Mouse (Mus musculus) spleen, adult 12 weeks (tissue): Measurements from ENCODE around the gene Stxbp5l.
A peak's percentile ranks its signal among the peaks of the same experiment; 100 is the strongest.
"Not testable (repeated sequence)": the region's sequence is repeated elsewhere in the genome, so short reads cannot be mapped to it uniquely, and the experiment has no call there.

ENCODE experiments used
- DNase-seq: peaks from one replicate; pipeline ENCODE4 v3.0.0; 2022; ENCODE audit warnings: low spot score

Stxbp5l gene

DNA sequence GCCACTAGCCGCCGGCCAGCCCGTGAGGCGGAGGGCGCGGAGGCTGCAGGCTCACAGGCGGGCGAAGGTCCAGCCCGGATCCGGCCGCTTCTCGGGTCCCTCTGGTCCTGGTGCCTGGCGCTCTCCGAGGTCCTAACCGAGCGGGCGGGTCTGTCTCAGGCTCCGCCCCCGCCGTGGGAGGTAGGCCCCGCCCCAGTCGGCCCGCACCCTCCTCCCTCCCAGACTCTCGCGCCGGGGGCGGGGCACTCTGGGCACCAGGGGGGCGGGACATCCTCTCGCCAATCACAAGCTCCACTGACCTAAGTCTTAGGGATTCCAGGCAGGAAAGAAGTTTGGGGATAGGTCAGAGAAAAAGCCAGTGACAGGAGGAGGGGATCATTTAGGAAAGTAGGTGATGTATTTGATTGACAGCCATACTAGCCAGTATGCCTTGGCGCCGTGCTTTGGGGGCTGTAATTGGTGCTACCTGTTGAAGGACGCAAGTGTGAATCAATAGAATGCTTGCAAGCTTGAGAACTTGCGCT lies at the start of gene Stxbp5l:
Gene Stxbp5l (minus strand): TSS at position 142 of the 524 bp plus-strand sequence.
- peak; percentile 5 for DNase-seq

GRCm38 (mm10) chr16:37433418-37434204 lies 48.8 kb upstream of the Stxbp5l start:
- no peak for DNase-seq

DNA sequence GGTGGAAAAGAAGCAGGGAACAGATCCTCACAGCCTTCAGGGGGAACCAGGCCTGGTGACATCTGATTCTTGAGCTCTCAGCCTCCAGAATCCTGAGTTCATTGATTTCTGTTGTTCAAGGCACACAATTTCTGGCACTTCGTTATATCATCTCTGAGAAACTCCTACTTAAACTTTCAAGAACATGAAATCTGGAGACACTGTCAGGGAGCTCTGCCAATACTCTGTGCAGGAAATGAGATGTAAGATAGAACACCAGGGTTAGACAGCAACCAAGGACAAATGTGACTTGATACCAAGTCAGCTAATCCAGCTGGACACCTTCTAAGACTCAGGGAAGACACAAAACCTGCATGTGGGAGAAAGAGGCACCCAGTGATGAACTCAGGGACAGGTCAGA lies 40.7 kb upstream of the Stxbp5l start:
- no peak for DNase-seq

GRCm38 (mm10) chr16:37422874-37423273 lies 38.1 kb upstream of the Stxbp5l start:
- no peak for DNase-seq

DNA sequence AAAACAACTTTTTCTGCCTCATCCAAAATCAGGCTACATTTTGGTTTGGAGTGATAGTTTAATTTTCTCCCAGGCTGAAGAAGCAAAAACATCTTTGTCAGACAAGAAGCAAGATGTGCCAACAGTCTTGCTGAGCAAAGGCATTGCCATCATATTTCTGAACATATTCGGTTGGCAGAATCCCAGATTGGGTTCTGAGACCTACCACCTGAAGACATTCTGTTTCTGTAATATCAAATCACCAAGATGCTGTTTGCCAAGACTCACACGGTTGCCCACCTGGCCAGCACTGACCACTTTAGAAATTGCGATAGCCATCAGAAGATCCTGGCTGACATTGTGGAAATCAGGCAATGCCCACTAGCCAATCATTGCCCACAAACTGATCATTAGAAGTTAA lies 37.1 kb upstream of the Stxbp5l start:
- no peak for DNase-seq

GRCm38 (mm10) chr16:37420512-37420911 lies 35.8 kb upstream of the Stxbp5l start:
- no peak for DNase-seq

GRCm38 (mm10) chr16:37405536-37405935 lies 20.8 kb upstream of the Stxbp5l start:
- DNase-seq: no peak

DNA sequence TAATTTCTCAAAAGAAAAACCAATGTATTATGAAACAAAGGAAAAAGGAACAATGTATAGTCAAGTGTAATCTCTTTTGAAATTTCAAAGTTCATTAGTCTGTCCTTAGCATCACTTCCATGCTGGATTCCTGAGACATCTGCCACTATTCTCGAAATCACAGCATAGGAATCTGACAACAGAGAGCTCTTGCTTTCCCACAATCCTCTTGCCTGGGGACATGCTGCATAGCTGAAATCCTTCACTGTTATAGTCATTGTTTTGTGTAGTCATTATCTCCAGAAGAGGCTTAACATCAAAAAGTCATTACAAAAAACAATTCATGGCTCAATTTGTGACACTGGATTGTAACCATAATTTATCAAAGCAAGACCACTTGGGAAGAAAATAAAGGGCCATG lies 20.2 kb upstream of the Stxbp5l start:
- DNase-seq: no peak

DNA sequence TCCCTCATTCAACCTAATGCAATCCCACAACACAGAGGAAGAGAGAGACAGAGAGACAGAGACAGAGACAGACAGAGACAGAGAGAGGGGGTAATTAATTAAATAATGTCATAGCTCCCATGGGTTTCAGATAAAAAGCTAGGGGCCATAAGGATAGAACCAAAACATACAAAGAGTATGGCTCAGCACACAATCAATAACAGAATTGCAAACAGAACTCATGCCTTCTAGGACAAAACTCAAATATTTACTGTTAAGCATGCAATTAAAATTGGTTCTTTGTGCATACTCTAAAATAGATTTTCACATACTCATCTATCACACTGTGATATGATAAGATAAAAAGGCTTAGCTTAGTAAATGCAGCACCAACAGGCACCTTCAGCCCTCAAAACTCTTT lies 5.2 kb upstream of the Stxbp5l start:
- DNase-seq: no peak

DNA sequence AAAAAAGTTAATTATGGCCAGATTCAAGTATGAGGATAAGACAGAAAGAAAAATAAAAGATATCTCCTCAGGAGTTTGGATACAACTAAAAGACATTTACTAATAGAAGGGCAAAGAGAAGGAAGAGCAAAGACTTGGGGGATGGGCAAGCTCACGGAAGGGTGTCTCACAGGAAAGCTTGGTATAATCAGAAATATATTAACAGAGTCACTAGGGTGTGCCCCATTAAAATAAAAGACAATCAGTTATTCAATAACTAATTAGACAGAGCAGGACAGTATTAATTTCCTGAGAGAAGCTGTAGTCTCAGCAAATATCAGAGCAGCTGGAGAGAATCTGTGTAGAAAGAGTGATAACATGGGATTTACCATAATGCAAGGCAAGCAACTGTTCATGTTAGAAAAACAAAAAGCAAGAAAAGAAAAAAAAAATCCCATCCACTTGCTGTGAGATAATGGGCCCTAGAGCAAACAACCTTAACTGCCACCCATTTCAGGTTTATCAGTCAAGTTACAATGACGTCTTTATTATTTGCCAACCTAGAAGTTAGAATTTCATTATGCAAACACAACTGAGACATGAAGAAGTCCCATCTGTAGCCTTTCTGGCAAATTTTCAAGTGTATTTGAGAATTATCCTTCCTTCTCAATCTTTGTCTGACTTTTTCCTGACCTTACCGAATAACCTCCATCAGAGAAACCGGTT lies 4.6 kb upstream of the Stxbp5l start:
- DNase-seq: no peak

DNA sequence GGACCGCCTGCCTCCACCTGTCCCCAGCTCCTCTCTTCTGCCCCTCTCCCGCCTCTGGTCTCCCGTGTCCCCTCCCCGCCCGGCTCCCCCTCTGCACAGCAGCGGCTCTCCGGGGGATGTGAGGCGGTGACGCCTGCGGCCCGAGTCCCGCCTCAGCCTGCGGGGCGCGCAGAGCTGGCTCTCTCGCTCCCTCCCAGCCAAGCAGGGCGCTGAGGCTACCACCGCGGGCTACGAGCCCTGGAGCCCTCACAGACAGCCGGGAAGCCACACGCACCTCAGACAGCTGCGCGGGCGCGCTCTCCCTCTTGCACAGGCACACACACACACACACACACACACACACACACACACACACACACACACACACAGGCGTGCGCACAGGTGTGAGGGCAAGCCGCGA lies 393 bp downstream of the Stxbp5l start:
- DNase-seq: no peak

DNA sequence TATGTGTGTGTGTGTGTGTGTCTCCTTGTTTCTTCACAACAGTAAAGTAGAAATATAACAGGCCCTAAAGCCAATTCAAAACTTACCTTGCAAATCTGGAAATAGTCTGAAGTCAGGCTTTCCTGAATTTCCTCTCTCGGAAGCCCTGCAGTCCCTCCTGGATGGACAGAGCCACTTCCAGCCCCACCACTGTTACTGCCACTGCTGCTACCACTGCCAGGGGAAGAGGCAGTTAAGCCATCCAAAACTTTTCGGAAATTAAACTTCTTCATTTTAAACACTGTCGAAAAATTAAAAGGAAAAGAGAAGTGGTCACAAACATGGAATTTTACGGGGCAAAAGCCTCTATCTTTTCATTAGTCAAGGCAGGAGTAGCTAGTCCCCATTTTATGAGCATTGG lies 1.3 kb downstream of the Stxbp5l start:
- DNase-seq: no peak

GRCm38 (mm10) chr16:37372716-37373115 lies 12.0 kb downstream of the Stxbp5l start:
- DNase-seq: no peak

- no peak for DNase-seq
Observed at GRCm38 (mm10) chr16:37367426-37367825, 17.3 kb downstream of the Stxbp5l start.

DNA sequence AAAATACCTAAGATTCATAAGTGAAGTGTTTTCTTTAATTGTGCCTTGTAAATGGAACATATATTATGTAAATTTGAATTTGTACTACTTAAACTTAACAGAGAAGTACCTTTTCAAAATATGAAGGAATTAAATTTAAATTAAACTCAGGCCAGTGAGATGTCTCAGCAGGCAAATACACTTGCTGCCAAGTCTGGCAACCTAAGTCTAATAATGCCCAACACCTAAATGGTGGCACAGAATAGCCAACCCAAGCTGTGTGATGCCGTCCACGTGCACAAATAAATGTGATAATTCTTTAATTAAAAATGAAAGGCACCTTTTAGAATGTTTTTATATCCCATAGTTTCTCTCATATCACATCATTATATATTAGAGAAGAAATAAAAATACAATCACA lies 20.8 kb downstream of the Stxbp5l start:
- no peak for DNase-seq

DNA sequence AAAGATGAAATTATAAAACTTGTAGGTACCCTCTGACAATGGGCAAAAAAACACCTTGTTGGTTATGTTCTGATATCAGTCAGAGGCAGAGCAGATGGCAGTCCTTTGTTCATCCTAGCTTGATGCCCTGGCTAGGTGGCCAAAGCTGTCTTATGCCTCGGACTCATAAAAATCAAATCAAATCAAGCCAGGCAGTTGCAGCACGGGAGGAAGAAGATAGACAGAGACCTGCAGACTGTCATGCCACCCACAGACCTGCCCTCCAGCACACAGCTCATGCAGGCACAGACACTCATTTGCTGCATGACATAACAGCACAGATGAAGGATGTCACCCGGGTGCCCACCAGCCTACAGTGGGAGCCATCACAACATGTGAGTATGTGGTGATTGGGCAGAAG lies 29.1 kb downstream of the Stxbp5l start:
- no peak for DNase-seq

- no peak for DNase-seq
Observed at GRCm38 (mm10) chr16:37347092-37347491, 37.7 kb downstream of the Stxbp5l start.

GRCm38 (mm10) chr16:37344960-37345359 lies 39.8 kb downstream of the Stxbp5l start:
- no peak for DNase-seq

DNA sequence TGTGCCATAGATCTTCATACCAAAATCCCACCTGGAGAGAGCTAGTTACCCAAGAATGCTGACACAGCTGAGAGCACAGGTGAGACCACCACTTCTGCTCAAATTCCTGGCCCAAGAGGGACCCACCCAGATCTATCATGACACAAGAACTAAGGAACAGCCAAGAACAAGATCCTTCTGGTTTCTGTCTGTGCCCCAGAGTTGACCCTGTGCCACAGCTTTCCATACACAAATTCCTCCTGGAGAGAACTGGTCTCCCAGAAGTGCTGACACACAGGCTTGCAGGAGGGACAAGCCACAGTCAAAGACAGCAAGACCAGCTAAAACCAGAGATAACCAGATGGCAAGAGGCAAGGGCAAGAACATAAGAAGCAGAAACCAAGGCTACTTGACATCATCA lies 43.3 kb downstream of the Stxbp5l start:
- not testable (repeated sequence) for DNase-seq

DNA sequence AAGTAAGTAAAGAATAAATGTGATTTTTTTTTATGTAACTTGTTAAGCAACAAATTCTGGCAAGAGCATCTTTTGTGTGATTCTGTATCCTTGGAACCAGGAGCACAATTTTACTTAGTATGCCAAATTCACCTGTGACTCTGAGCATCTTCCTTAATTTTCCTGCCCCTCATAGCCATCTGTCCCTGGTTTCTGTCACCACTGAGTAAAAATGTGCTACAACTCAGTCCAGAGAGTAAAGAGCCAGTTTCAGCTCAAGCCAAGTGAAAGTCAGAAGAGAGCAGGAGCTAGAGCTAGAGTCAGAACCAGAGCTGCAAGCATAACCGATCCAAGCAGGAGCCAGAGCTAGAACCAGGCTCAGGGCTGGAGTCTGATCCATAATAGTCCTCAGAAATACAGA lies 46.6 kb downstream of the Stxbp5l start:
- DNase-seq: no peak

- no peak for DNase-seq
Observed at GRCm38 (mm10) chr16:37337529-37337928, 47.2 kb downstream of the Stxbp5l start.

GRCm38 (mm10) chr16:37304441-37304840 lies 80.3 kb downstream of the Stxbp5l start:
- DNase-seq: no peak

GRCm38 (mm10) chr16:37292593-37292992 lies 92.2 kb downstream of the Stxbp5l start:
- no peak for DNase-seq
